Mouse (Mus musculus) inflammation-experienced regulatory T-cells, adult 6 months (primary cell): ENCODE results near the gene Rfx7. TPM values are rescaled to one million over a fixed set of nuclear protein-coding genes. Genes with fewer than 3 reads are reported as not detected.
"Not testable (repeated sequence)": the region's sequence is repeated elsewhere in the genome, so short reads cannot be mapped to it uniquely, and the experiment has no call there.

Source experiments
- ATAC-seq: one replicate; pipeline ENCODE4 v1.8.0; 2017
- polyA plus RNA-seq, 3 experiments: library from polyadenylated mRNA; unstranded; fragments of 100-300 nt; shearing (Covaris generic); gene quantifications; one replicate each; pipeline ENCODE4 v1.2.1; 2017

Rfx7 gene
- polyA plus RNA-seq, 3 experiments from 2014 or later = 15.6 to 28.0 (median 23.6) TPM

DNA sequence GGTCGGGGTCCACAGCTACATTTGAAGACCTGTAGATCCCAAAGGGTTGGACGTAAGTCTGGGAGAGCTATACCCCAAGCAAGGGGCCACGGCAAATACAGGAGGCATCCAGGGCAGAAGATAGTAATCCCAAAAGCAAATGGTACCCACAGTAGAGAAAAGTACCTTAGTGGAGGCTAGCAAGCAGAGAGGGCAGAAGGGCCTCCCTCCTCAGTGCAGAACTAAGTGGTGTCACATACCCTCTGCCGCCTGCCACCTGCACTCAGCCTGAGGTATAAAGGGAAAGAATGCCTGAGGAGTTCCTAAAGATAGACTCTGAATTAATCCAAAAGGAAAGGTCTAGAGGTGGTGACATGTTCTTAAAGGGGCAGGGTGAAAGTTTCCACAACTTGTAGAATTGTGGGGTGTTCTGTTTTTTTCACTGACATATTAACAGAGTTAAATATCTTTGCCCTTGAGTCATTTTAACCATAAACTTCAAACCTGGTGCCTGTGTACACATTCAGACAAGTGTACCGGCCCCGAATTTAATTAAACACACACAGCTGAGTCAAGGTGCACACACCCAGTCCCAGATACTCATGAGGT is 109.1 kb downstream of the Rfx7 start:
- no peak for ATAC-seq

DNA sequence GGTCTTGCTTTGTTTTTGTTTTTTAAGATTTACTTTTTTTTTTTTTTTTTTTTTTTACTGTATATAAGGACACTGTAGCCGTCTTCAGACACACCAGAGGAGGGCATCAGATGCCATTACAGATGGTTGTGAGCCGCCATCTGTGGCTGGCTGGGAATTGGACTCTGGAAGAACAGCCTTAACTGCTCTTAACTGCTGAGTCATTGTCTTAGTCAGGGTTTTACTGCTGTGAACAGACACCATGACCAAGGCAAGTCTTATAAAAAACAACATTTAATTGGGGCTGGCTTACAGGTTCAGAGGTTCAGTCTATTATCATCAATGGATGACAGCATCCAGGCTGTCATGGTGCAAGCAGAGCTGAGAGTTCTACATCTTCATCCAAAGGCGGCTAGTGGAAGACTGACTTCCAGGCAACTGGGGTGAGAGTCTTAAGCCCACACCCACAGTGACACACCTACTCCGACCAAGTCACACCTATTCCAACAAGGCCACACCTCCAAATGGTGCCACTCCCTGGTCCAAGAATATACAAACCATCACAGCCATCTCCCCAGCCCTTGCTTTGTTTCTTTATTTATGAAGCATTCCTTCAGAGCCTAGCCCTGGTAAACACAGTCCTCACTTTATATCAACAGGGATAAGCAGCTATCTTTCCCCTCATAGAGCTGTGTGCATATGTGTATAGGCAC is 110.9 kb downstream of the Rfx7 start:
- ATAC-seq = not testable (repeated sequence)

GRCm38 (mm10) chr9:72643651-72644417 is 111.8 kb downstream of the Rfx7 start:
- ATAC-seq = no peak

- ATAC-seq = no peak
Measured at GRCm38 (mm10) chr9:72644418-72645110, 112.5 kb downstream of the Rfx7 start.

DNA sequence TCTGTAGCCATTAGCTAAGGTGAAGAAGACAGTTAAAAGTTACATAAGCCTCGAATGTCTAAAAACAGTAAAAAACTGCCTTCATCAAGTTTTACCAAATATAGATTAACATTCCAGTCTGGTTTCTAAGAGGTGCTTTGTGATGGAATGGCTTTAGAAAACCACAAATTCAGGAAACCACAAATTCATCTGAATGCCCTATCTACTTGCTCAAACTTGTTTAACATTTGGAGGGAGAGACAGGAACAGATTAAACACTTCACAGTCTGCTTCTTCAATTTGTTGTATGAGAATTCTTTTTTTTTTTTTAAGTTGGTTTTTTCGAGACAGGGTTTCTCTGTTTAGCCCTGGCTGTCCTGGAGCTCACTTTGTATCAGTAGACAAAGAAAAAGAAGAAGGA is 117.7 kb downstream of the Rfx7 start:
- ATAC-seq = no peak

DNA sequence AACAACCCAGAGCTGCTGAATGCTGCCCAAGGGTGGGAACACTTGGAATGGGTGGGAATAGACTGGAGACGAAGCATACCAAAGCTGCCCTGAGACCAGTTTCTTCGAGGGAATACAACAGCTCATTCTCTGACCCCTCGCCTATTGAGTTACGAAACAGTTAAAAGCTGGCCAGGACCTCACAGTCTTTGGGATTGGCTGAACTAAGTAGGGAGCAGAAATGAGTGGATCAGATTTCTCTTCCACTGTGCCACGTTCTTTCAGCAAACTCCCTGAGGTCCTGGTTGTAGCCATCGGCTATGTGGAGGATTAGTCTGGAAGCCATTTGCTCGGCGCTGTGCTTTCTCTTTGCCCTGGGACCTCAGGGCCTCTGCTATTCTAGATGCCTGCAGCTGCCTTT is 120.9 kb downstream of the Rfx7 start:
- no peak for ATAC-seq

GRCm38 (mm10) chr9:72653533-72653932 is 121.5 kb downstream of the Rfx7 start:
- no peak for ATAC-seq

- ATAC-seq = no peak
Measured at GRCm38 (mm10) chr9:72654593-72655242, 122.7 kb downstream of the Rfx7 start.

GRCm38 (mm10) chr9:72655602-72656001 is 123.6 kb downstream of the Rfx7 start:
- ATAC-seq = no peak

GRCm38 (mm10) chr9:72656491-72656890 is 124.5 kb downstream of the Rfx7 start:
- ATAC-seq = no peak

- no peak for ATAC-seq
Measured at GRCm38 (mm10) chr9:72656940-72657339, 124.9 kb downstream of the Rfx7 start.

- no peak for ATAC-seq
Measured at GRCm38 (mm10) chr9:72657694-72658093, 125.7 kb downstream of the Rfx7 start.

- ATAC-seq = peak; percentile 95
Measured at GRCm38 (mm10) chr9:72660139-72660538, 128.1 kb downstream of the Rfx7 start.

- ATAC-seq = no peak
Measured at GRCm38 (mm10) chr9:72660911-72661310, 128.9 kb downstream of the Rfx7 start.

DNA sequence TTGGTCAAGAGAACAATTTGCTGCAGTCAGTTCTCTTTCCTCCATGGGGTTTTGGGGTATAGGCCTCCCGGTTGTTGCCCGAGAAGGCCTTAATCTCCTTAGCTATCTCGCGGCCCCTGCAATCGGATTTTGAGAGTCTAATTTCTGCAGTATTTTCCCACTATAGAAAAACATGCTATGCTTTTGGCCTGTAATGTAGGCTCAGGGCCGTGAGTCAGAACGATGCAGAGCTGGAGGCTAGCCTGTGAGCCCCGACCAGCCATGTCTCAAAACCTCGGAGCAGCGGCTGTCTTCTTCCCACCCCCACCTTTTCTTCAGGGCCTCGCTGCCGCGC is 129.5 kb downstream of the Rfx7 start:
- no peak for ATAC-seq

- ATAC-seq = peak; percentile 8
Measured at GRCm38 (mm10) chr9:72661895-72662661, 130.0 kb downstream of the Rfx7 start, which contains the start of gene Nedd4. TSS of gene Nedd4 (plus strand) at chr9:72662346.

GRCm38 (mm10) chr9:72662691-72663533 is 130.9 kb downstream of the Rfx7 start:
- no peak for ATAC-seq

DNA sequence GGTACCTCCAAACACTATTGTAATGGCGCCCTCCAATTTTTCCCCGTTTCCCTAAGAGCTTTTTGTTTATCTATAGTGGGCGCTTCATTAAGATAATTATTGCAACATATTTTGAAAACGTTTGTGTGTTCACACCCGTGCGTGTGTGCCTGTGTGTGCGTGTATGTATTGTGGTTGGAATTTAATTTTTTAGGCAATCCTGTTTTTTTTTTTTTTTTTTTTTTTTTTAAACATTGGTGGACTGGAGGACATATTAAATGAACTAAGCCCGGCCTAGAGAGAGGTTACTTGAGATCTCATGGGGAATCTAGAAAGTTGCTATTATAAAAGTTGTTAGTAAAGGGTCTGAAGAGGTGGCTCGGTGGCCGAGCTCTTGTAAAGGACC is 131.5 kb downstream of the Rfx7 start:
- ATAC-seq = no peak

GRCm38 (mm10) chr9:72664409-72665351 is 132.6 kb downstream of the Rfx7 start:
- ATAC-seq = no peak

GRCm38 (mm10) chr9:72665517-72665916 is 133.5 kb downstream of the Rfx7 start:
- no peak for ATAC-seq
